Mouse (Mus musculus) kidney, embryonic 16.5 days (tissue): Measurements from ENCODE around the gene Recql5. TPM values are rescaled to one million over a fixed set of nuclear protein-coding genes. Genes with fewer than 3 reads are reported as not detected.
A peak's percentile ranks its signal among the peaks of the same experiment; 100 is the strongest.
"Not testable (repeated sequence)": the region's sequence is repeated elsewhere in the genome, so short reads cannot be mapped to it uniquely, and the experiment has no call there.

Source experiments
- ATAC-seq: fragments of 200-750 bp; cut with Nextera tagmentation; 2 replicates; pipeline ENCODE4 v1.8.0; 2017; ENCODE audit warnings: moderate TSS enrichment; ENCODE audit not compliant: low FRiP score, low TSS enrichment
- H3K27ac ChIP-seq: fragments of 300-500 bp; sonication (generic); 2 replicates; pipeline ENCODE4 v1.5.1; 2014; ENCODE audit warnings: low read length
- H3K27me3 ChIP-seq: fragments of 300-500 bp; sonication (generic); 2 replicates; pipeline ENCODE4 v1.6.1; 2014; ENCODE audit warnings: low read length, control low read depth, mixed read lengths; ENCODE audit not compliant: insufficient read depth
- H3K36me3 ChIP-seq: fragments of 300-500 bp; sonication (generic); 2 replicates; pipeline ENCODE4 v1.6.1; 2014; ENCODE audit warnings: low read length, control low read depth, mixed read lengths; ENCODE audit not compliant: insufficient read depth
- H3K4me1 ChIP-seq: fragments of 300-500 bp; sonication (generic); 2 replicates; pipeline ENCODE4 v1.6.1; 2014; ENCODE audit warnings: low read length, control low read depth, mixed read lengths; ENCODE audit not compliant: insufficient read depth
- H3K4me2 ChIP-seq: fragments of 300-500 bp; sonication (generic); replicated peaks from 2 replicates; pipeline ENCODE4 v1.6.1; 2014; ENCODE audit warnings: low read depth, low read length
- H3K4me3 ChIP-seq: fragments of 300-500 bp; sonication (generic); 2 replicates; pipeline ENCODE4 v1.5.1; 2014; ENCODE audit warnings: mild to moderate bottlenecking, low read length
- H3K9ac ChIP-seq: fragments of 300-500 bp; sonication (generic); replicated peaks from 2 replicates; pipeline ENCODE4 v1.6.1; 2014; ENCODE audit warnings: low read length
- H3K9me3 ChIP-seq: fragments of 300-500 bp; sonication (generic); 2 replicates; pipeline ENCODE4 v1.6.1; 2016; ENCODE audit warnings: low read length, control low read depth
- WGBS: fragments of 180-500 bp; shearing (Covaris S2); extraction: QIAGEN DNeasy Blood & Tissue Kit; methylation state at CpG from one replicate; pipeline ENCODE4 v1.1.7; 2014; 5-methylcytosine and 5-hydroxymethylcytosine counted together
- polyA plus RNA-seq: library from polyadenylated mRNA; unstranded; fragments of >200 nt; fragmentation: Nextera tagmentation; extraction: Ambion mirVana; gene quantifications from 2 replicates; pipeline ENCODE4 v1.2.1, GENCODE M21; 2015

Recql5 gene
- polyA plus RNA-seq, 1 experiment from 2014 or later = 25.3 TPM

GRCm38 (mm10) chr11:115877174-115877755, 56.0 kb downstream of the Recql5 start:
- H3K4me2 ChIP-seq = peak overlapping the region; percentile 19
- no peak overlapping the region for H3K27ac ChIP-seq
- ATAC-seq = peak; percentile 57
- H3K4me1 ChIP-seq = peaks cover 3% of the 10 kb centered on the region; the same call in 1 of the 2 replicates
- H3K27me3 ChIP-seq = no peaks in the 10 kb centered on the region
- H3K4me3 ChIP-seq = 0 out of 2 replicates have a peak overlapping the region, but pooled peaks have one; percentile 1
- 0 out of 2 replicates have a peak overlapping the region, but pooled peaks have one; percentile 7 for H3K9ac ChIP-seq
- no peaks in the 10 kb centered on the region for H3K9me3 ChIP-seq
- H3K36me3 ChIP-seq = no peaks in the 10 kb centered on the region
- 39% methylated on average over 6 of the region's 6 CpGs for WGBS

GRCm38 (mm10) chr11:115876438-115876837, 56.8 kb downstream of the Recql5 start:
- ATAC-seq = no peak
- no peaks in the 10 kb centered on the region for H3K9me3 ChIP-seq
- no peak overlapping the region for H3K4me2 ChIP-seq
- 84% methylated on average over 5 of the region's 5 CpGs for WGBS
- no peak overlapping the region for H3K4me3 ChIP-seq
- H3K27ac ChIP-seq = no peak overlapping the region
- H3K4me1 ChIP-seq = peaks cover 3% of the 10 kb centered on the region; the same call in 1 of the 2 replicates
- no peak overlapping the region for H3K9ac ChIP-seq
- no peaks in the 10 kb centered on the region for H3K36me3 ChIP-seq
- no peaks in the 10 kb centered on the region for H3K27me3 ChIP-seq

- no peaks in the 10 kb centered on the region for H3K36me3 ChIP-seq
- no peak overlapping the region for H3K27ac ChIP-seq
- no peak overlapping the region for H3K4me2 ChIP-seq
- no peaks in the 10 kb centered on the region for H3K27me3 ChIP-seq
- H3K4me3 ChIP-seq = no peak overlapping the region
- H3K4me1 ChIP-seq = peaks cover 3% of the 10 kb centered on the region; the same call in 1 of the 2 replicates
- no peaks in the 10 kb centered on the region for H3K9me3 ChIP-seq
- WGBS = 88% methylated on average over 3 of the region's 3 CpGs
- ATAC-seq = no peak
- H3K9ac ChIP-seq = no peak overlapping the region
Observed at GRCm38 (mm10) chr11:115875935-115876334, 57.3 kb downstream of the Recql5 start.

GRCm38 (mm10) chr11:115872437-115872836, 60.8 kb downstream of the Recql5 start:
- H3K27ac ChIP-seq = no peak overlapping the region
- no peaks in the 10 kb centered on the region for H3K36me3 ChIP-seq
- no peaks in the 10 kb centered on the region for H3K27me3 ChIP-seq
- ATAC-seq = no peak
- no peaks in the 10 kb centered on the region for H3K9me3 ChIP-seq
- peaks cover 3% of the 10 kb centered on the region; the same call in 1 of the 2 replicates for H3K4me1 ChIP-seq
- H3K9ac ChIP-seq = no peak overlapping the region
- no peak overlapping the region for H3K4me3 ChIP-seq
- 53% methylated on average over 4 of the region's 4 CpGs for WGBS
- no peak overlapping the region for H3K4me2 ChIP-seq

GRCm38 (mm10) chr11:115869393-115869792, 63.9 kb downstream of the Recql5 start:
- no peak overlapping the region for H3K27ac ChIP-seq
- no peak for ATAC-seq
- no peaks in the 10 kb centered on the region for H3K27me3 ChIP-seq
- H3K36me3 ChIP-seq = no peaks in the 10 kb centered on the region
- H3K4me1 ChIP-seq = no peaks in the 10 kb centered on the region
- H3K4me3 ChIP-seq = no peak overlapping the region
- no peak overlapping the region for H3K9ac ChIP-seq
- H3K4me2 ChIP-seq = no peak overlapping the region
- 72% methylated on average over 8 of the region's 8 CpGs for WGBS
- no peaks in the 10 kb centered on the region for H3K9me3 ChIP-seq

- H3K36me3 ChIP-seq = no peaks in the 10 kb centered on the region
- H3K4me3 ChIP-seq = no peak overlapping the region
- no peak overlapping the region for H3K4me2 ChIP-seq
- 85% methylated on average over 8 of the region's 8 CpGs for WGBS
- H3K9me3 ChIP-seq = no peaks in the 10 kb centered on the region
- peaks cover 20% of the 10 kb centered on the region for H3K27me3 ChIP-seq
- no peak overlapping the region for H3K27ac ChIP-seq
- peaks cover 5% of the 10 kb centered on the region for H3K4me1 ChIP-seq
- no peak for ATAC-seq
- H3K9ac ChIP-seq = no peak overlapping the region
Observed at GRCm38 (mm10) chr11:115863895-115864294, 69.4 kb downstream of the Recql5 start.

GRCm38 (mm10) chr11:115859143-115859945, 73.9 kb downstream of the Recql5 start:
- peaks cover 6% of the 10 kb centered on the region for H3K36me3 ChIP-seq
- 2% methylated on average over 64 of the region's 75 CpGs for WGBS
- peak overlapping the region; percentile 70 for H3K4me2 ChIP-seq
- peak; percentile 88 for ATAC-seq
- H3K27me3 ChIP-seq = peaks cover 41% of the 10 kb centered on the region
- H3K9me3 ChIP-seq = no peaks in the 10 kb centered on the region
- peaks cover 10% of the 10 kb centered on the region for H3K4me1 ChIP-seq
- peak overlapping the region; percentile 65 for H3K9ac ChIP-seq
- peak overlapping the region; percentile 46 for H3K4me3 ChIP-seq
- no peak overlapping the region for H3K27ac ChIP-seq

- H3K4me3 ChIP-seq = peak within 1 kb of the TSS; percentile 46
- H3K27me3 ChIP-seq = peaks cover 41% of the 10 kb centered on the region
- H3K27ac ChIP-seq = no peak within 1 kb of the TSS
- 12% methylated on average over 27 of the region's 27 CpGs for WGBS
- peaks cover 12% of the 10 kb centered on the region for H3K36me3 ChIP-seq
- ATAC-seq = no peak
- peaks cover 10% of the 10 kb centered on the region for H3K4me1 ChIP-seq
- peak within 1 kb of the TSS; percentile 65 for H3K9ac ChIP-seq
- no peaks in the 10 kb centered on the region for H3K9me3 ChIP-seq
- H3K4me2 ChIP-seq = peak within 1 kb of the TSS; percentile 70
Observed at GRCm38 (mm10) chr11:115858354-115858753, 74.9 kb downstream of the Recql5 start, which contains the start of gene Myo15b. Gene Myo15b (plus strand): TSS chr11:115858406.

- Histone ChIP-seq H3K27ac (no peak overlapping the region), H3K9me3 (no peaks in the 10 kb centered on the region), H3K4me1 (peaks cover 10% of the 10 kb centered on the region), H3K4me3 (no peak overlapping the region), H3K36me3 (peaks cover 15% of the 10 kb centered on the region), H3K4me2 (no peak overlapping the region), H3K27me3 (peaks cover 41% of the 10 kb centered on the region), H3K9ac (no peak overlapping the region)
- ATAC-seq = no peak
- 45% methylated on average over 13 of the region's 13 CpGs for WGBS
Observed at GRCm38 (mm10) chr11:115857936-115858335, 75.3 kb downstream of the Recql5 start.

GRCm38 (mm10) chr11:115857146-115857545, 76.1 kb downstream of the Recql5 start:
- not testable (repeated sequence) for H3K27ac ChIP-seq, H3K9ac ChIP-seq, H3K4me3 ChIP-seq, ATAC-seq, H3K4me2 ChIP-seq, H3K9me3 ChIP-seq
- H3K36me3 ChIP-seq = peaks cover 16% of the 10 kb centered on the region
- H3K27me3 ChIP-seq = peaks cover 41% of the 10 kb centered on the region
- WGBS = 94% methylated on average over 4 of the region's 4 CpGs
- H3K4me1 ChIP-seq = peaks cover 10% of the 10 kb centered on the region
